Mouse (Mus musculus) olfactory bulb, adult 2 months (tissue): ENCODE results near the gene Rabac1.

Experiments used
- CTCF ChIP-seq: fragments of 200-500 bp; IDR thresholded peaks from 2 replicates; pipeline ENCODE4 v1.5.1; 2012; ENCODE audit warnings: low read depth, mild to moderate bottlenecking, low read length, moderate library complexity; ENCODE audit not compliant: insufficient read depth
- POLR2A ChIP-seq: fragments of 200-500 bp; IDR thresholded peaks from 2 replicates; pipeline ENCODE4 v1.6.1; 2012; ENCODE audit warnings: mild to moderate bottlenecking, low read depth, low read length, moderate library complexity; ENCODE audit not compliant: insufficient read depth

DNA sequence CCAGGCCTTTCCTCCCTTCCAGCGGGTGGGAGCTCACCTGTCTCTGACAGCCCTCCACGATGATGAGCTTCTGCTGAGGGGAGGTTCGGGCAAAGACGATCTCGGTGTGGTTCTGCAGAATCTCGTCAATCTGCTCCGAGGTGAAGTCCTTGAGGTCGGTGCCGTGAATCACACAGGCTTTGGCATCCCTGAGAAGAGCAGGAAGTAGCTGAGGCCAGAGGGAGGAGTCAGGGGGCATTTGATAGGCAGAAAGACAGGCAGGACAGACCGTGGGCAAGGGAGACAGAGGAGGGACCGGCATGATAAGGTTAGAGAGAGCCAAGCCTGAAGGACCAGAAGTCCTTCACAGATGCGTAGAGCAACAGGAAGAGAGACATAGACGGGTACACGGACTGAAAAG lies 15.4 kb upstream of the Rabac1 start:
- no peak for TF ChIP-seq CTCF
- TF ChIP-seq POLR2A: no peak
